Comparison of ENCODE assay signal across 13 mouse cellular contexts in genomic region chr9:63843431-63843830, GRCm38 (mm10).
DNase-seq lines count a peak whose midpoint lies in the region; ATAC-seq lines count a peak whose summit lies in the region.
"Had no signal": no experiment of that assay in that cellular context is flagged by ENCODE, and none has a peak within 500 bp of the region (broad histone marks: within the 10 kb centered on the region; RNA-seq: fewer than 3 reads in every experiment).

No protein-coding gene starts in this region.

- no peaks in the 10 kb centered on the region for H3K9me3 ChIP-seq in heart, embryonic 10.5 days
- H3K9me3 ChIP-seq in kidney, embryonic 14.5 days (ENCODE audit: control insufficient read depth, low read length) = no peaks in the 10 kb centered on the region
- H3K9me3 ChIP-seq in neural tube, embryonic 14.5 days (ENCODE audit: control insufficient read depth, low read length) = no peaks in the 10 kb centered on the region
- H3K9me3 ChIP-seq: embryonic facial prominence, embryonic 15.5 days; G1E; hindbrain, embryonic 10.5 days; limb, embryonic 12.5 days; liver, embryonic 15.5 days; midbrain, embryonic 13.5 days had no signal

- H3K4me3 ChIP-seq in heart, embryonic 10.5 days = no peak overlapping the region
- no peak overlapping the region for H3K4me3 ChIP-seq in kidney, embryonic 14.5 days (ENCODE audit: low read length)
- no peak overlapping the region for H3K4me3 ChIP-seq in neural tube, embryonic 14.5 days (ENCODE audit: low read depth, low read length)
- H3K4me3 ChIP-seq: embryonic facial prominence, embryonic 15.5 days; hindbrain, embryonic 10.5 days; limb, embryonic 12.5 days; liver, embryonic 15.5 days; midbrain, embryonic 13.5 days had no signal

- peak; percentile 72 for DNase-seq in heart, adult 11 months
- DNase-seq in heart, embryonic 10.5 days (ENCODE audit: low spot score) = no peak
- no peak for DNase-seq in kidney, adult 18-20 months
- no peak for DNase-seq in neural tube, embryonic 10.5 days (ENCODE audit: extremely low spot score, low spot score)
- no peak for DNase-seq in retina, embryonic 14.5 days (ENCODE audit: low spot score)

- no peaks in the 10 kb centered on the region for H3K4me1 ChIP-seq in heart, embryonic 10.5 days
- H3K4me1 ChIP-seq in kidney, embryonic 14.5 days (ENCODE audit: control insufficient read depth, insufficient read depth, low read length) = no peaks in the 10 kb centered on the region
- no peaks in the 10 kb centered on the region for H3K4me1 ChIP-seq in neural tube, embryonic 14.5 days (ENCODE audit: control insufficient read depth, insufficient read depth, low read length)
- H3K4me1 ChIP-seq: embryonic facial prominence, embryonic 15.5 days; hindbrain, embryonic 10.5 days; limb, embryonic 12.5 days; liver, embryonic 15.5 days; midbrain, embryonic 13.5 days had no signal

- H3K9ac ChIP-seq in kidney, embryonic 14.5 days (ENCODE audit: low read depth, low read length) = no peak overlapping the region
- no peak overlapping the region for H3K9ac ChIP-seq in neural tube, embryonic 14.5 days (replicated peaks; ENCODE audit: low read depth, low read length)
- H3K9ac ChIP-seq: embryonic facial prominence, embryonic 15.5 days; limb, embryonic 12.5 days; liver, embryonic 15.5 days; midbrain, embryonic 13.5 days had no signal

- H3K36me3 ChIP-seq in heart, embryonic 10.5 days = no peaks in the 10 kb centered on the region
- H3K36me3 ChIP-seq in kidney, embryonic 14.5 days (ENCODE audit: control insufficient read depth, insufficient read depth, low read length) = no peaks in the 10 kb centered on the region
- no peaks in the 10 kb centered on the region for H3K36me3 ChIP-seq in neural tube, embryonic 14.5 days (ENCODE audit: control insufficient read depth, insufficient read depth, low read length)
- H3K36me3 ChIP-seq: embryonic facial prominence, embryonic 15.5 days; G1E; hindbrain, embryonic 10.5 days; limb, embryonic 12.5 days; liver, embryonic 15.5 days; midbrain, embryonic 13.5 days had no signal

- H3K4me2 ChIP-seq in kidney, embryonic 14.5 days (replicated peaks; ENCODE audit: low read depth, low read length) = no peak overlapping the region
- no peak overlapping the region for H3K4me2 ChIP-seq in neural tube, embryonic 14.5 days (ENCODE audit: low read depth, low read length)
- H3K4me2 ChIP-seq: embryonic facial prominence, embryonic 15.5 days; limb, embryonic 12.5 days; liver, embryonic 15.5 days; midbrain, embryonic 13.5 days had no signal

- peaks cover 3% of the 10 kb centered on the region; the same call in 1 of the 2 replicates for H3K27me3 ChIP-seq in heart, embryonic 10.5 days (ENCODE audit: insufficient read depth, poor library complexity, severe bottlenecking)
- peaks cover 3% of the 10 kb centered on the region for H3K27me3 ChIP-seq in kidney, embryonic 14.5 days (ENCODE audit: control insufficient read depth, insufficient read depth, low read length)
- no peaks in the 10 kb centered on the region for H3K27me3 ChIP-seq in neural tube, embryonic 14.5 days (ENCODE audit: control insufficient read depth, insufficient read depth, low read length)
- H3K27me3 ChIP-seq: liver, embryonic 15.5 days had no signal

- WGBS in heart, embryonic 10.5 days = 42% methylated on average over 2 of the region's 2 CpGs
- 54% methylated on average over 2 of the region's 2 CpGs for WGBS in kidney, embryonic 14.5 days
- WGBS in neural tube, embryonic 14.5 days = 84% methylated on average over 2 of the region's 2 CpGs

- H3K27ac ChIP-seq in heart, embryonic 10.5 days = no peak overlapping the region
- H3K27ac ChIP-seq in kidney, embryonic 14.5 days (ENCODE audit: low read depth, low read length) = no peak overlapping the region
- H3K27ac ChIP-seq in neural tube, embryonic 14.5 days (ENCODE audit: low read depth, low read length) = no peak overlapping the region
- H3K27ac ChIP-seq: embryonic facial prominence, embryonic 15.5 days; hindbrain, embryonic 10.5 days; limb, embryonic 12.5 days; liver, embryonic 15.5 days; midbrain, embryonic 13.5 days had no signal

- 0 out of 2 replicates have a peak, but pooled peaks have one; percentile 44 for ATAC-seq in kidney, embryonic 14.5 days (ENCODE audit: low FRiP score, low TSS enrichment)
- 0 out of 2 replicates have a peak, but pooled peaks have one; percentile 6 for ATAC-seq in neural tube, embryonic 14.5 days (ENCODE audit: low read depth)
